8 mouse cellular contexts compared by ENCODE assay signal in genomic region chr1:131964100-131964499, GRCm38 (mm10). TPM values are rescaled to one million over a fixed set of nuclear protein-coding genes. Genes with fewer than 3 reads are reported as not detected.
DNase-seq lines count a peak whose midpoint lies in the region; ATAC-seq and TF ChIP-seq lines count a peak whose summit lies in the region.
"Had no signal": no experiment of that assay in that cellular context is flagged by ENCODE, and none has a peak within 500 bp of the region (broad histone marks: within the 10 kb centered on the region; RNA-seq: fewer than 3 reads in every experiment).

No protein-coding gene starts in this region.

- intact Hi-C loops in gastrocnemius, postnatal 14 days (cut with DNase I; ENCODE audit: low total_unique reads) = loop anchor here (5.0 kb wide), 1 partner anchor 658 kb away; no protein-coding TSS in a partner anchor

- 0 out of 2 replicates have a peak overlapping the region, but pooled peaks have one; percentile 69 for H3K4me3 ChIP-seq in brown adipose tissue, adult 24 weeks (ENCODE audit: insufficient read depth, low read depth, low read length)
- H3K4me3 ChIP-seq in forebrain, embryonic 11.5 days (ENCODE audit: low read depth, low read length) = peak overlapping the region; percentile 82
- H3K4me3 ChIP-seq in hindbrain, embryonic 11.5 days (ENCODE audit: low read depth, low read length) = peak overlapping the region; percentile 92
- H3K4me3 ChIP-seq in liver, postnatal 0 days (ENCODE audit: low read depth, low read length) = peak overlapping the region; percentile 72; the same call in 1 of the 2 replicates

- peaks cover 10% of the 10 kb centered on the region; the same call in 1 of the 2 replicates for H3K27me3 ChIP-seq in forebrain, embryonic 11.5 days (ENCODE audit: control insufficient read depth, insufficient read depth, low read length)
- H3K27me3 ChIP-seq in hindbrain, embryonic 11.5 days (ENCODE audit: control insufficient read depth, insufficient read depth, low read length) = peaks cover 14% of the 10 kb centered on the region; the same call in 1 of the 2 replicates
- H3K27me3 ChIP-seq in liver, postnatal 0 days (ENCODE audit: insufficient read depth, low read length) = peaks cover 17% of the 10 kb centered on the region

- H3K27ac ChIP-seq in brown adipose tissue, adult 24 weeks (replicated peaks; ENCODE audit: low read depth, low read length) = no peak overlapping the region
- no peak overlapping the region for H3K27ac ChIP-seq in forebrain, embryonic 11.5 days (ENCODE audit: low read depth, low read length)
- H3K27ac ChIP-seq in hindbrain, embryonic 11.5 days (ENCODE audit: low read depth, low read length) = no peak overlapping the region
- H3K27ac ChIP-seq in liver, postnatal 0 days (ENCODE audit: low read depth) = peak overlapping the region; percentile 53; the same call in 1 of the 2 replicates

- peak overlapping the region; percentile 79; the same call in 1 of the 2 replicates for H3K9ac ChIP-seq in forebrain, embryonic 11.5 days (ENCODE audit: low read length)
- H3K9ac ChIP-seq in hindbrain, embryonic 11.5 days (ENCODE audit: low read depth, low read length) = peak overlapping the region; percentile 31; the same call in 1 of the 2 replicates
- H3K9ac ChIP-seq in liver, postnatal 0 days (replicated peaks) = no peak overlapping the region

- H3K36me3 ChIP-seq in forebrain, embryonic 11.5 days (ENCODE audit: control insufficient read depth, insufficient read depth, low read length) = no peaks in the 10 kb centered on the region
- no peaks in the 10 kb centered on the region for H3K36me3 ChIP-seq in hindbrain, embryonic 11.5 days (ENCODE audit: control insufficient read depth, insufficient read depth, low read length)
- no peaks in the 10 kb centered on the region for H3K36me3 ChIP-seq in liver, postnatal 0 days (replicated peaks; ENCODE audit: insufficient read depth, low read length)

- ATAC-seq in forebrain, embryonic 11.5 days (replicated peaks; ENCODE audit: low FRiP score) = no peak
- ATAC-seq in hindbrain, embryonic 11.5 days (ENCODE audit: low FRiP score) = no peak
- ATAC-seq in liver, postnatal 0 days = no peak

- TF ChIP-seq CTCF in liver, postnatal 0 days (IDR thresholded peaks at IDR 0.05; ENCODE audit: low read depth) = no peak

- no peaks in the 10 kb centered on the region for H3K9me3 ChIP-seq in forebrain, embryonic 11.5 days (ENCODE audit: control insufficient read depth, low read length)
- no peaks in the 10 kb centered on the region for H3K9me3 ChIP-seq in hindbrain, embryonic 11.5 days (ENCODE audit: control insufficient read depth, low read length)
- H3K9me3 ChIP-seq in liver, postnatal 0 days (ENCODE audit: low read length) = no peaks in the 10 kb centered on the region

- WGBS in forebrain, embryonic 11.5 days = 27% methylated on average over 5 of the region's 5 CpGs
- 18% methylated on average over 5 of the region's 5 CpGs for WGBS in hindbrain, embryonic 11.5 days
- WGBS in liver, postnatal 0 days (ENCODE audit: insufficient replicate concordance) = 33% methylated on average over 5 of the region's 5 CpGs

- peak overlapping the region; percentile 96 for H3K4me2 ChIP-seq in forebrain, embryonic 11.5 days (ENCODE audit: low read depth, low read length, severe bottlenecking)
- H3K4me2 ChIP-seq in hindbrain, embryonic 11.5 days (replicated peaks; ENCODE audit: low read depth, low read length) = peak overlapping the region; percentile 99
- H3K4me2 ChIP-seq in liver, postnatal 0 days (ENCODE audit: low read depth, low read length) = peak overlapping the region; percentile 97

- DNase-seq in forebrain, embryonic 11.5 days (ENCODE audit: low spot score) = no peak
- DNase-seq in hindbrain, embryonic 11.5 days (ENCODE audit: low spot score) = no peak
- no peak for DNase-seq in liver, postnatal 0 days
- DNase-seq in adrenal gland, postnatal 10 days = no peak
- DNase-seq in gastrocnemius, postnatal 14 days = no peak
- no peak for DNase-seq in urinary bladder, adult 2 months (ENCODE audit: low spot score)
- DNase-seq: lung, adult 2 months had no signal

- no peak for TF ChIP-seq EP300 in liver, postnatal 0 days (IDR thresholded peaks at IDR 0.05; ENCODE audit: low read depth)

- H3K4me1 ChIP-seq in brown adipose tissue, adult 24 weeks (ENCODE audit: control insufficient read depth, insufficient read depth, insufficient read length, low read length) = no peaks in the 10 kb centered on the region
- H3K4me1 ChIP-seq in forebrain, embryonic 11.5 days (replicated peaks; ENCODE audit: control insufficient read depth, insufficient read depth, low read length) = peaks cover 20% of the 10 kb centered on the region; the same call in 1 of the 2 replicates
- H3K4me1 ChIP-seq in hindbrain, embryonic 11.5 days (replicated peaks; ENCODE audit: control insufficient read depth, insufficient read depth, low read length) = peaks cover 14% of the 10 kb centered on the region
- H3K4me1 ChIP-seq in liver, postnatal 0 days (ENCODE audit: insufficient read depth) = peaks cover 17% of the 10 kb centered on the region

RNA-seq across cellular contexts. Expression of gene Slc45a3, which starts 1.3 kb away (rescaled TPM):
- polyA plus RNA-seq in brown adipose tissue, adult 24 weeks (2012; ENCODE audit: insufficient read depth, insufficient read length, missing spikeins) = 0.44 TPM in 1 of 2 replicates, not detected in the other
- polyA plus RNA-seq in forebrain, embryonic 11.5 days (2014; fragmentation: Nextera tagmentation; extraction: Ambion mirVana) = 8.4 and 9.4 TPM in 2 replicates
- 7.5 and 8.4 TPM in 2 replicates for polyA plus RNA-seq in hindbrain, embryonic 11.5 days (2014; fragmentation: Nextera tagmentation; extraction: Ambion mirVana)
- polyA plus RNA-seq in liver, postnatal 0 days (2015; fragmentation: Nextera tagmentation; extraction: Ambion mirVana) = 4.3 and 6.0 TPM in 2 replicates
- total RNA-seq in adrenal gland, postnatal 10 days (2021) = 10 to 100 TPM in 1 of 2 experiments, 1 to 10 TPM in 1; 9.9 to 13.8 TPM
- total RNA-seq in gastrocnemius, postnatal 14 days (2021) = 1 to 10 TPM; 1.0 to 1.1 TPM
- polyA plus RNA-seq in urinary bladder, adult 2 months (2012; rRNA removed) = 5.6 and 5.7 TPM in 2 replicates

RNA-seq across cellular contexts. Expression of gene Elk4, which starts 43.3 kb away (rescaled TPM):
- 38.8 and 47.3 TPM in 2 replicates for polyA plus RNA-seq in brown adipose tissue, adult 24 weeks (2012; ENCODE audit: insufficient read depth, insufficient read length, missing spikeins)
- polyA plus RNA-seq in forebrain, embryonic 11.5 days (2014; fragmentation: Nextera tagmentation; extraction: Ambion mirVana) = 19.8 and 20.3 TPM in 2 replicates
- 21.1 and 22.6 TPM in 2 replicates for polyA plus RNA-seq in hindbrain, embryonic 11.5 days (2014; fragmentation: Nextera tagmentation; extraction: Ambion mirVana)
- 10.7 and 14.6 TPM in 2 replicates for polyA plus RNA-seq in liver, postnatal 0 days (2015; fragmentation: Nextera tagmentation; extraction: Ambion mirVana)
- total RNA-seq in adrenal gland, postnatal 10 days (2021) = 100 to 1,000 TPM; 115 to 128 TPM
- total RNA-seq in gastrocnemius, postnatal 14 days (2021) = 10 to 100 TPM; 65.1 to 65.8 TPM
- 35.7 and 51.0 TPM in 2 replicates for polyA plus RNA-seq in urinary bladder, adult 2 months (2012; rRNA removed)

RNA-seq across cellular contexts. Expression of gene Nucks1, which starts 53.8 kb away (rescaled TPM):
- 34.1 and 44.2 TPM in 2 replicates for polyA plus RNA-seq in brown adipose tissue, adult 24 weeks (2012; ENCODE audit: insufficient read depth, insufficient read length, missing spikeins)
- polyA plus RNA-seq in forebrain, embryonic 11.5 days (2014; fragmentation: Nextera tagmentation; extraction: Ambion mirVana) = 69.7 and 69.9 TPM in 2 replicates
- polyA plus RNA-seq in hindbrain, embryonic 11.5 days (2014; fragmentation: Nextera tagmentation; extraction: Ambion mirVana) = 53.3 and 66.1 TPM in 2 replicates
- polyA plus RNA-seq in liver, postnatal 0 days (2015; fragmentation: Nextera tagmentation; extraction: Ambion mirVana) = 24.2 and 26.9 TPM in 2 replicates
- total RNA-seq in adrenal gland, postnatal 10 days (2021) = 100 to 1,000 TPM; 124 to 131 TPM
- 10 to 100 TPM; 66.1 to 78.8 TPM for total RNA-seq in gastrocnemius, postnatal 14 days (2021)
- polyA plus RNA-seq in urinary bladder, adult 2 months (2012; rRNA removed) = 23.2 and 32.6 TPM in 2 replicates
